Mouse (Mus musculus): ENCODE data around the gene Trip12.

- no peak for TF ChIP-seq CTCF (IDR thresholded peaks at IDR 0.05; ENCODE audit: borderline replicate concordance, extremely low read depth, insufficient read depth, insufficient read length)
- TF ChIP-seq POLR2A (IDR thresholded peaks at IDR 0.05; ENCODE audit: borderline replicate concordance, extremely low read depth, insufficient read depth, insufficient read length, poor library complexity, severe bottlenecking): no peak
These were observed 8.0 kb upstream of the Trip12 start for GRCm38 (mm10) chr1:84848335-84848734.
